Mouse (Mus musculus) heart, adult 2 months (tissue): Measurements from ENCODE around the gene Ube2v1.

Source experiments
- CTCF ChIP-seq: fragments of 200-600 bp; IDR thresholded peaks from 2 replicates; pipeline ENCODE4 v1.8.1; 2022; ENCODE audit warnings: antibody characterized with exemption, mild to moderate bottlenecking, moderate library complexity
- POLR2A ChIP-seq: fragments of 200-500 bp; IDR thresholded peaks from 2 replicates; pipeline ENCODE4 v1.6.1; 2011; ENCODE audit warnings: mild to moderate bottlenecking, low read depth, low read length, control low read depth; ENCODE audit not compliant: insufficient read depth

DNA sequence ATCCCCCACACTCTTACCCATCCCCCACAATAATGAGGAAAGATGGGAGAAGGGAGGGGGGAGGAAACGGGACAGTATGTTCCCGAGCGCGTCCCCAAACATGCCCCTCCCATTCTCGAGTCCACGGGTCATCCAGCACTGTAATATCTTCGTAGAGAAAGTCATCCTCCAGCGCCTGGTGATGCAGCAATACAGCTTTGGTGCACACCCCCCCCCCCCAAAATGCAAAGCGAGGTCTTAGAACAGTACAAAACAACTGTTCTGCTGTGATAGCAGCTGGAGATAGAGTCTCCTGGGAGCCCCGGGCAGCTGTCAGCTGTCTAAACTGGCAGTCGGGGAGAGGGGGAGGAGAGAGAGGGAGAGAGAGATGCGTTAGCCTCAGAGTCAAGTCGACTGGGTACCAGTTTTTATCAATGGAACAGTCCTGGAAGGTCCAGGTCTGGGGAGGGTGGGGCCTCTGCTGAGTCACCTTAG, 40.4 kb upstream of the Ube2v1 start:
- TF ChIP-seq CTCF (no peak), POLR2A (no peak)
